Mouse (Mus musculus): Measurements from ENCODE around the gene Fbxl20. TPM values are rescaled to one million over a fixed set of nuclear protein-coding genes. Genes with fewer than 3 reads are reported as not detected.

The Fbxl20 gene
- total RNA-seq, 2 experiments from 2014 or later: 35.5 to 39.4 TPM

GRCm38 (mm10) chr11:98109706-98110105, 40.5 kb downstream of the Fbxl20 start:
- intact Hi-C loops (cut with DNase I): no loop called here
- DNase-seq (ENCODE audit: low spot score in 2 of 2): no peak

GRCm38 (mm10) chr11:98101332-98101731, 48.9 kb downstream of the Fbxl20 start:
- DNase-seq (ENCODE audit: low spot score in 2 of 2): no peak
- intact Hi-C loops (cut with DNase I): loop anchor here (5.0 kb wide), 1 partner anchor 121 kb away; no protein-coding TSS in a partner anchor

- DNase-seq (ENCODE audit: low spot score in 2 of 2): no peak
- intact Hi-C loops (cut with DNase I): no loop called here
Observed at GRCm38 (mm10) chr11:98090583-98090982, 59.6 kb downstream of the Fbxl20 start.

- intact Hi-C loops (cut with DNase I): no loop called here
- DNase-seq (ENCODE audit: low spot score in 2 of 2): peak in 1 of 2 experiments; percentile 56
Observed at GRCm38 (mm10) chr11:98088224-98088623, 62.0 kb downstream of the Fbxl20 start.

GRCm38 (mm10) chr11:98086574-98086973, 63.6 kb downstream of the Fbxl20 start:
- intact Hi-C loops (cut with DNase I): no loop called here
- DNase-seq (ENCODE audit: low spot score in 2 of 2): no peak

- DNase-seq (ENCODE audit: low spot score in 2 of 2): peak; percentile 32 to 40
Observed at GRCm38 (mm10) chr11:98086141-98086540, 64.1 kb downstream of the Fbxl20 start.

GRCm38 (mm10) chr11:98082745-98083144, 67.5 kb downstream of the Fbxl20 start:
- intact Hi-C loops (cut with DNase I): no loop called here
- no peak for DNase-seq (ENCODE audit: low spot score in 2 of 2)

More at GRCm38 (mm10) chr11:98086141-98086540, 64.1 kb downstream of the Fbxl20 start:
- intact Hi-C loops (cut with DNase I): no loop called here

GRCm38 (mm10) chr11:98080450-98080849, 69.8 kb downstream of the Fbxl20 start:
- no peak for DNase-seq (ENCODE audit: low spot score in 2 of 2)
- intact Hi-C loops (cut with DNase I): no loop called here

GRCm38 (mm10) chr11:98077086-98077485, 73.1 kb downstream of the Fbxl20 start:
- no peak for DNase-seq (ENCODE audit: low spot score in 2 of 2)
- intact Hi-C loops (cut with DNase I): no loop called here

GRCm38 (mm10) chr11:98075195-98075808, 74.9 kb downstream of the Fbxl20 start:
- DNase-seq (ENCODE audit: low spot score in 2 of 2): peak; percentile 91 to 97
- intact Hi-C loops (cut with DNase I): loop anchor here (1.0 to 2.0 kb wide), 2 partner anchors 44 to 177 kb away; no protein-coding TSS in a partner anchor

GRCm38 (mm10) chr11:98073442-98073841, 76.8 kb downstream of the Fbxl20 start:
- intact Hi-C loops (cut with DNase I): no loop called here

GRCm38 (mm10) chr11:98067255-98067654, 82.9 kb downstream of the Fbxl20 start:
- intact Hi-C loops (cut with DNase I): no loop called here

More at GRCm38 (mm10) chr11:98073442-98073841, 76.8 kb downstream of the Fbxl20 start:
- DNase-seq (ENCODE audit: low spot score in 2 of 2): no peak

GRCm38 (mm10) chr11:98066201-98066600, 84.0 kb downstream of the Fbxl20 start:
- intact Hi-C loops (cut with DNase I): no loop called here
- DNase-seq (ENCODE audit: low spot score in 2 of 2): no peak

More at GRCm38 (mm10) chr11:98067255-98067654, 82.9 kb downstream of the Fbxl20 start:
- DNase-seq (ENCODE audit: low spot score in 2 of 2): no peak

GRCm38 (mm10) chr11:98061904-98062562, 88.2 kb downstream of the Fbxl20 start:
- intact Hi-C loops (cut with DNase I): no loop called here
- DNase-seq (ENCODE audit: low spot score in 2 of 2): peak in 1 of 2 experiments; percentile 67

GRCm38 (mm10) chr11:98061441-98061840, 88.8 kb downstream of the Fbxl20 start:
- intact Hi-C loops (cut with DNase I): no loop called here
- DNase-seq (ENCODE audit: low spot score in 2 of 2): no peak

- intact Hi-C loops (cut with DNase I): no loop called here
- peak in 1 of 2 experiments; percentile 76 for DNase-seq (ENCODE audit: low spot score in 2 of 2)
Observed at GRCm38 (mm10) chr11:98060104-98060692, 90.0 kb downstream of the Fbxl20 start.

- intact Hi-C loops (cut with DNase I): no loop called here
- no peak for DNase-seq (ENCODE audit: low spot score in 2 of 2)
Observed at GRCm38 (mm10) chr11:98059662-98060061, 90.5 kb downstream of the Fbxl20 start.

GRCm38 (mm10) chr11:98057998-98058397, 92.2 kb downstream of the Fbxl20 start:
- intact Hi-C loops (cut with DNase I): no loop called here
- peak in 1 of 2 experiments; percentile 69 for DNase-seq (ENCODE audit: low spot score in 2 of 2)

GRCm38 (mm10) chr11:98057466-98057865, 92.7 kb downstream of the Fbxl20 start:
- intact Hi-C loops (cut with DNase I): no loop called here
- DNase-seq (ENCODE audit: low spot score in 2 of 2): peak; percentile 25 to 71

GRCm38 (mm10) chr11:98052989-98053834, 97.0 kb downstream of the Fbxl20 start, which contains the start of gene Stac2:
Gene Stac2 (minus strand): TSS chr11:98053462.
- peak; percentile 67 to 80 for DNase-seq (ENCODE audit: low spot score in 2 of 2)
- intact Hi-C loops (cut with DNase I): no loop called here

All from left cerebral cortex, postnatal 25 days (tissue).